Mouse (Mus musculus): Measurements from ENCODE around the gene Atg5.

Gene Atg5

GRCm38 (mm10) chr10:44353467-44353866, 85.3 kb downstream of the Atg5 start:
- DNase-seq (ENCODE audit: extremely low spot score): no peak

GRCm38 (mm10) chr10:44354393-44354792, 86.2 kb downstream of the Atg5 start:
- DNase-seq (ENCODE audit: extremely low spot score): no peak

- DNase-seq (ENCODE audit: extremely low spot score): no peak
These were observed 87.1 kb downstream of the Atg5 start for GRCm38 (mm10) chr10:44355216-44355615.

- no peak for DNase-seq (ENCODE audit: extremely low spot score)
These were observed 88.5 kb downstream of the Atg5 start for GRCm38 (mm10) chr10:44356625-44357024.

- peak; percentile 67 for DNase-seq (ENCODE audit: extremely low spot score)
These were observed 89.2 kb downstream of the Atg5 start for GRCm38 (mm10) chr10:44357316-44357715.

GRCm38 (mm10) chr10:44358816-44359215, 90.7 kb downstream of the Atg5 start:
- no peak for DNase-seq (ENCODE audit: extremely low spot score)

GRCm38 (mm10) chr10:44360632-44361031, 92.5 kb downstream of the Atg5 start:
- no peak for DNase-seq (ENCODE audit: extremely low spot score)

GRCm38 (mm10) chr10:44362435-44362834, 94.3 kb downstream of the Atg5 start:
- DNase-seq (ENCODE audit: extremely low spot score): no peak

GRCm38 (mm10) chr10:44362846-44363245, 94.7 kb downstream of the Atg5 start:
- DNase-seq (ENCODE audit: extremely low spot score): no peak

GRCm38 (mm10) chr10:44366186-44366585, 98.0 kb downstream of the Atg5 start:
- no peak for DNase-seq (ENCODE audit: extremely low spot score)

- no peak for DNase-seq (ENCODE audit: extremely low spot score)
These were observed 98.9 kb downstream of the Atg5 start for GRCm38 (mm10) chr10:44367043-44367442.

GRCm38 (mm10) chr10:44368596-44368995, 100.4 kb downstream of the Atg5 start:
- no peak for DNase-seq (ENCODE audit: extremely low spot score)

GRCm38 (mm10) chr10:44370666-44371065, 102.5 kb downstream of the Atg5 start:
- DNase-seq (ENCODE audit: extremely low spot score): no peak

- no peak for DNase-seq (ENCODE audit: extremely low spot score)
These were observed 104.1 kb downstream of the Atg5 start for GRCm38 (mm10) chr10:44372210-44372609.

GRCm38 (mm10) chr10:44374678-44375077, 106.5 kb downstream of the Atg5 start:
- no peak for DNase-seq (ENCODE audit: extremely low spot score)

- no peak for DNase-seq (ENCODE audit: extremely low spot score)
These were observed 107.3 kb downstream of the Atg5 start for GRCm38 (mm10) chr10:44375501-44375900.

GRCm38 (mm10) chr10:44377821-44378220, 109.7 kb downstream of the Atg5 start:
- no peak for DNase-seq (ENCODE audit: extremely low spot score)

GRCm38 (mm10) chr10:44378403-44378802, 110.2 kb downstream of the Atg5 start:
- DNase-seq (ENCODE audit: extremely low spot score): no peak

GRCm38 (mm10) chr10:44380476-44381208, 112.5 kb downstream of the Atg5 start:
- peak; percentile 10 for DNase-seq (ENCODE audit: extremely low spot score)

- DNase-seq (ENCODE audit: extremely low spot score): peak; percentile 10
These were observed 113.2 kb downstream of the Atg5 start for GRCm38 (mm10) chr10:44381397-44381796.

GRCm38 (mm10) chr10:44381948-44382347, 113.8 kb downstream of the Atg5 start:
- DNase-seq (ENCODE audit: extremely low spot score): no peak

- no peak for DNase-seq (ENCODE audit: extremely low spot score)
These were observed 115.1 kb downstream of the Atg5 start for GRCm38 (mm10) chr10:44383213-44383612.

GRCm38 (mm10) chr10:44385227-44385626, 117.1 kb downstream of the Atg5 start:
- DNase-seq (ENCODE audit: extremely low spot score): no peak

- DNase-seq (ENCODE audit: extremely low spot score): no peak
These were observed 120.6 kb downstream of the Atg5 start for GRCm38 (mm10) chr10:44388706-44389233.

All from embryo, embryonic 9.5 days (tissue).